Mouse (Mus musculus) lung, adult 10 weeks (tissue): ENCODE data around the gene Ifi27l2a. TPM values are rescaled to one million over a fixed set of nuclear protein-coding genes. Genes with fewer than 3 reads are reported as not detected.

Experiments
- polyA plus RNA-seq: library from polyadenylated mRNA; stranded (reverse); fragments of 350-450 nt; fragmentation: Illumina TruSeq; extraction: RNeasy Lipid Tissue Mini Kit (QIAGEN cat#74804); gene quantifications from one replicate; pipeline ENCODE4 v1.2.3, GENCODE M21; 2014; ENCODE audit warnings: low read depth, low replicate concordance; ENCODE audit not compliant: insufficient read depth

Ifi27l2a gene
- 865 TPM for polyA plus RNA-seq

DNA sequence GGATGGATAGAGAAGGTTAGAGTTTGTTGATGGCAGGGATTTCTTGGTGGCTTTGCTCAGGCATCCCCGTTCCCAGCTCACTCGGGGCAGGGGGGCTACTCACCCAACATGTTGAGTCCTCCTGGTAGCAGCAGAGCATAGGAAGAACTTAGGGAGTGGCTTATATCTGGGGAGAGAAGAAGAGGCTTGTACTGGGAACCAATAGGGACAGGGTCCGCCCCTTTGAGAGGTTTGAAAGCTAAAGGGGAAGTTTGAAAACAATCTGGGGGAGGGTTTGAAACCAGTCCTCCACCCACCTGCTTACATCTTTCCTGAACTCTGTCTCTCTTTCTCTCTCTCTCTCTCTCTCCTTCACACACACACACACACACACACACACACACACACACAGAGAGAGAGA is at the start of gene Ifi27l2a:
Ifi27l2a (minus strand) TSS at position 157 of the 400 bp plus-strand sequence.

DNA sequence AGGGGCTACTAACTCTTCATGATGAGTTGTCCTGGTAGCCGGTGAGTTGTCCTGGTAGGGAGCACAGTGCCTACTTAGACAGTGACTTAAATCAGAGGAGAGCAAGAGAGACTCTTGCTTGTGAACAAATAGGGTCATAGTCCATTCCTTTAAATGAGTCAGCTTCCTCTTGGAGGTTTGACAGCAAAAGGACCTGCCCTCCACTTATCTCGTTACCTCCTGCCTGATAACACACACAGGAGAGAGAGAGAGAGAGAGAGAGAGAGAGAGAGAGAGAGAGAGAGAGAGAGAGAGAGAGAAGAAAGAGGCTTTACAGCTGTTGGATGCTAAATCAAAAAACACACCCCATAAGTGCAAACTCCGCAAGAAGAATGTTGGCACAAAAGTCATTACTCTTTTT is 13.7 kb upstream of the Ifi27l2a start, which contains the start of gene Ifi27l2b:
Ifi27l2b (minus strand) TSS at position 84 of the 400 bp plus-strand sequence.

DNA sequence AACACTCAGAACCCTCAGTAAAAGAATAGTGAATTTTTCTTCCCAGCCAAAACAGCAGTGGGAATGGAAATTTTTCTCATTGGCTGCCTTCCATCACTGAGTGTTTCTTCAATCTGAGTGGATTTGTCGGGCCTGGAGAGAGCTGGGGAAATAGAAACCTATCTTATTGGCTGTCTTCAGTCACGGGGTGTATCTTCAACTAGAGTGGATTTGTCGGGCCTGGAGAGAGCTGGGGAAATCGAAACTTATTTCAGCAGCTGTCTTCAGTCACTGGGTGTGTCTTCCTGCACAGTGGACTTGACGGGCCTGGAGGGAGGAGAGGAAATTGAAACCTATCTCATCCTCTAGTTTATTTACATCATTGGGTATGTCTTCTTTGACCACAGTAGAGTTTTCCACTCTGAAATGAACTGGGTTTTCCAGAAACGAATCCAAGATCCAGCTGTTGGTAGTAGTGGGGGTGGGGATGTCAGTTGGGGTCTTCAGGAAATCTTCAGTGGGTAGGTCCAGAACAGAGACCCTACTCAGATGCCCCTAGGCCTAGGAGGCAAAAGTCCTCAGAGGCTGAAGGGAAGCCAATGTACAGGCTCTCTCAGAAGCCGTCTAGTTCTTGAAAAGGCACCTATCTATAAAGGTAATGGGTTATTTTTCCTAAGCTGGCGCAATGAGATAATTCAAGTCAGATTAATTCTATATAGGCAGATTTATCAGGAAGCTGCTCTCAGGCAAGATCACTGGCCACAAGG is 9.3 kb downstream of the Ifi27l2a start, which contains the start of gene Ifi27:
Ifi27 (plus strand) TSS at position 226 of the 746 bp plus-strand sequence.

DNA sequence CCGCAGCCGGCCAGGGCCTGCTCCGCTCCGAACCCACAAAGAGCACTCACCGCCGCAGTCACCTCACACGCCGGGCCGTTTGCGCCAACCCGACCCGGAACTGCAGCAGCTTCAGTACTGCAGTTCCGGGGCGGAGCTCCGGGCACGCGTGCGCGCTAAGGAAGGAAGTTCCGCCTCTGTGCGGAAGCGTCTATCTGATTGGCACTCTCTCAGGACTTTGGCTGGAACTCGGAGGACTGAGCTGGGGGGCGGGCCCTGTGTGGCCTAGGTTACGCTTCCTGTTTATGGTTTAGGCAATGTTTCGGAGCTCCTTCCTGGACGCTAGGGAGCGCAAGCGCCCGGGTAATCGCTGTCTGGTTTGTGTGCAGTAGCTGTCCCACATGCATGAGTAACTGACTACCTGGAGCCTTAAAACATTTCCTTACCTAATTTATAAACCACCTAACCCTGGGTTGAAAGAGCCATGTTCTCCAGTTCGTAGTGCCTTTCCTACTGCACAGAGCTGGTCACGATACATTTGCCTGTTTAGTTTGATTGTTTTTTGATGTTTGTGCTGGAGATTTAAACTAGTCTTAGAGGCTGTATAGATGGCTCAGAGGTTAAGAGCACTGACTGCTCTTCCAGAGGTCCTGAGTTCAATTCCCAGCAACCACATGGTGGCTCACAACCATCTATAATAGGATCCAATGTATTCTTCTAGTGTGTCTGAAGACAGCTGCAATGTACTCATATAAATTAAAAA is 17.6 kb downstream of the Ifi27l2a start, which contains the start of gene Ddx24:
Ddx24 (minus strand) TSS at position 102 of the 742 bp plus-strand sequence.

DNA sequence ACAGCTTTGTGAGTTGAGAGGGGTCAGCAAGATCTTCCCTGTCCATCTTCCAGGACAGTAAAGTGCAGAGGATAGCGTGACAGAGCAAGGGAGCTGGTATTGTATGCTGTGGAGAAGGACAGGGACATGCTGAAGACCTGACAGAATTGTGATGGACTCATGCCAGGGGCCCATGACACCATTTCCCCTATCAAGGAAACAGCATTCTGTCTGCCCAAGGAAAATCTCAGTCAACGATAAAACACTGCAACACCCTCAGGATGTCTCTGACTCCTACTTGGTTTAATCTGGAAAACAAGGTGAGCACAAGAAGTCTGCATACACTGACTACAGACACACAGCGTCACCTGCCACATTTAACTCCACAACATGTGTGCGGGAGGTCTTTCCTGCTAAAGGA is 35.8 kb downstream of the Ifi27l2a start, which contains the start of gene 9330161L09Rik:
9330161L09Rik (minus strand) TSS at position 101 of the 400 bp plus-strand sequence.

Other genes with a start within 250 kb of the Ifi27l2a start
- gene Prima1, start 201.5 kb downstream of the Ifi27l2a start, polyA plus RNA-seq = 0.38 TPM
- 0.77 TPM for gene Fam181a, start 132.7 kb downstream of the Ifi27l2a start, polyA plus RNA-seq
- gene Asb2, start 87.7 kb downstream of the Ifi27l2a start, polyA plus RNA-seq = 6.2 TPM
- 4.2 TPM for gene Otub2, start 55.0 kb downstream of the Ifi27l2a start, polyA plus RNA-seq
- gene 9330161L09Rik, start 35.9 kb downstream of the Ifi27l2a start, polyA plus RNA-seq = 0.25 TPM
- 40.4 TPM for gene Ddx24, start 17.9 kb downstream of the Ifi27l2a start, polyA plus RNA-seq
- 253 TPM for gene Ifi27, start 9.5 kb downstream of the Ifi27l2a start, polyA plus RNA-seq
- gene Ifi27l2b, start 13.5 kb upstream of the Ifi27l2a start, polyA plus RNA-seq = 0.30 TPM
- 2.8 TPM for gene Ppp4r4, start 88.6 kb upstream of the Ifi27l2a start, polyA plus RNA-seq
- 0.50 TPM for gene Serpina10, start 187.8 kb upstream of the Ifi27l2a start, polyA plus RNA-seq
- gene Serpina6, start 213.5 kb upstream of the Ifi27l2a start, polyA plus RNA-seq = not detected
- gene Serpina16, start 232.5 kb upstream of the Ifi27l2a start, polyA plus RNA-seq = not detected